Mouse (Mus musculus) regulatory T cell (primary cell): ENCODE measurements around the gene Hist1h1d.
"Not testable (repeated sequence)": the region's sequence is repeated elsewhere in the genome, so short reads cannot be mapped to it uniquely, and the experiment has no call there.

ENCODE experiments used
- in situ Hi-C: fragments of 300-600 bp; cut with MboI, MseI; formaldehyde crosslinking; loops from one replicate; pipeline ENCODE4 v1.15.1; 2025; ENCODE audit warnings: high pct_unique_total_duplicates

Hist1h1d gene

DNA sequence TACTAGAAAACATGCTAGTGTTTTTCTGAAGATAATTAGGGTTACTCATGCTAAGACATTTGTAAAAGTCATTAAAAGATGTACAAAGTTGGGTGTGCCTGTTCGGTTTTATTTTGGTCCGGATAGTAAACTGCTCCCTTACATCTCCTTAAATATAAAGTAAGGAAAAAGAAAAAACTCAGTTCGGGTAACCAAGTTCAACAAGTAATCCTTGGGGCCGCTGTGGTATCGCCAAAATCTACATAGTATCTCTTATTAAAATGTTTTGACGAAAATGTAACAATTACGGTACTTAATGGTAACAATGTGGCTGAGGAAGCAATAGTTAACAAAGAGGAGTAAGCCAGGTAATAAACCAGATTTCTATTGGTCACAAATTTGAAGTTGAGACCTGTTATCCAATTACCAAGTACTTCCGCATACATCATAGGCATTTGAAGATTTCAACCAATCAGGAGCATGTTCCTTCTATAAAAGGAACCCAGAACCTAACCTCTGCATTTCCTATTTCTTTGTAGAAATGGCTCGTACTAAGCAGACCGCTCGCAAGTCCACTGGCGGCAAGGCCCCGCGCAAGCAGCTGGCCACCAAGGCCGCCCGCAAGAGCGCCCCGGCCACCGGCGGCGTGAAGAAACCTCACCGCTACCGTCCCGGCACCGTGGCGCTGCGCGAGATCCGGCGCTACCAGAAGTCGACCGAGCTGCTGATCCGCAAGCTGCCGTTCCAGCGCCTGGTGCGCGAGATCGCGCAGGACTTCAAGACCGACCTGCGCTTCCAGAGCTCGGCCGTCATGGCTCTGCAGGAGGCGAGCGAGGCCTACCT lies 8.9 kb upstream of the Hist1h1d start, which contains the start of gene Hist1h3f:
TSS of gene Hist1h3f (plus strand) at position 88 of the 822 bp plus-strand sequence.
- in situ Hi-C loops: no loop called here

DNA sequence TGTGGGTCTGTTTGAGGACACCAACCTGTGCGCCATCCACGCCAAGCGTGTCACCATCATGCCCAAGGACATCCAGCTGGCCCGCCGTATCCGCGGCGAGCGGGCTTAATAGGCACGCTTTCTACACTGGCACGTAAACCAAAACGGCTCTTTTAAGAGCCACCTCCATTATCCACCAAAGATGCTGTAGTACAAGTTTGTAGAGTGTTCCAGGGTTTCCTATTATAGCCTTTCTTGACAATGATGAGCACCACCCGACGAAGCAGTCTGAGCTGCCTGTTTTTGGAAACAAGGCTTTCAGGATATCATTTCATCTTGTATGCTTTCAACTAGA lies 8.3 kb upstream of the Hist1h1d start:
- in situ Hi-C loops: not testable (repeated sequence)

DNA sequence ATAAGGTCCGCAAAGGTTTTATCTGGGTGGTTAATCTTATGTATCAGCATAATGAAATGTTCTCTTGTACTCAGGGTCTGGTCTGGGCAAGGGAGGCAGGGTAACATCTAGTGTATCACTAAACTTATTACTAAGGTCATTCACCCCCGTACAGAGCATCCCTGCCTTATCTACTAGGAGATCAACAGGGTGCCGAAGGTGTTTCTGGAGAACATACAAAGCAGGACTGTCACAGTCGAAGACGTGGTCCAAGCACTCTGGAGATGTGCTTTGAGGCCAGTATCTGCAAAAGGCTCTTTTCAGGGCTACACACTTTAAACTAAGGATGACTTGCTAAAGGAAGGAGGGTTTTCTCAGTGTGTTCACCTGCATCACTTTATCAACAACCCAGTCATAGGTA lies 6.4 kb upstream of the Hist1h1d start:
- in situ Hi-C loops: no loop called here

DNA sequence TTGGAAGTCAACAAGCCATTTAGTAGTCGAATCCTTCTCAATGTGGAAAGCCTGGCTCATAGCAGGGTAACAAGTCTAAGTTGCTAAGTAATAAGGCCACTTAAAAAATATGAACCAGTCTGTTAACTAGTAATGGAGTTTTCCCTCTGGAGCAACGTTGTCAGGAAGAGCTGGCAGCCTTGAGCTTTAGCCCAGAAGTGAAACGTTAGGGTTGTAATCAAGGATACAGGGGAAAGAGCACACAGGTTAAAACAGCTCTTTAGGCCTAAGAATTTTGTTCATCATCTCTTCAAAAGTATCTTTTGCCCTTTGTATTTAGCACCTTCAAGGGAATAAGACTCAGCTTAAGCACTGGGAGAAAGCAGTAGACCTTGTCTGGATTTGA lies 2.3 kb upstream of the Hist1h1d start:
- in situ Hi-C loops: loop anchor here (25.0 kb wide), 2 partner anchors 1062 to 1738 kb away; partner anchors contain the start of genes Hist1h2ao, Hist1h2bq and Hist1h4m

- in situ Hi-C loops: loop anchor here (25.0 kb wide), 2 partner anchors 1061 to 1739 kb away; partner anchors contain the start of genes Hist1h2ao, Hist1h2bq and Hist1h4m
Measured at GRCm38 (mm10) chr13:23551146-23551834, 1.8 kb upstream of the Hist1h1d start, which contains the start of gene Hist1h4f. Hist1h4f (minus strand) TSS chr13:23551648.

DNA sequence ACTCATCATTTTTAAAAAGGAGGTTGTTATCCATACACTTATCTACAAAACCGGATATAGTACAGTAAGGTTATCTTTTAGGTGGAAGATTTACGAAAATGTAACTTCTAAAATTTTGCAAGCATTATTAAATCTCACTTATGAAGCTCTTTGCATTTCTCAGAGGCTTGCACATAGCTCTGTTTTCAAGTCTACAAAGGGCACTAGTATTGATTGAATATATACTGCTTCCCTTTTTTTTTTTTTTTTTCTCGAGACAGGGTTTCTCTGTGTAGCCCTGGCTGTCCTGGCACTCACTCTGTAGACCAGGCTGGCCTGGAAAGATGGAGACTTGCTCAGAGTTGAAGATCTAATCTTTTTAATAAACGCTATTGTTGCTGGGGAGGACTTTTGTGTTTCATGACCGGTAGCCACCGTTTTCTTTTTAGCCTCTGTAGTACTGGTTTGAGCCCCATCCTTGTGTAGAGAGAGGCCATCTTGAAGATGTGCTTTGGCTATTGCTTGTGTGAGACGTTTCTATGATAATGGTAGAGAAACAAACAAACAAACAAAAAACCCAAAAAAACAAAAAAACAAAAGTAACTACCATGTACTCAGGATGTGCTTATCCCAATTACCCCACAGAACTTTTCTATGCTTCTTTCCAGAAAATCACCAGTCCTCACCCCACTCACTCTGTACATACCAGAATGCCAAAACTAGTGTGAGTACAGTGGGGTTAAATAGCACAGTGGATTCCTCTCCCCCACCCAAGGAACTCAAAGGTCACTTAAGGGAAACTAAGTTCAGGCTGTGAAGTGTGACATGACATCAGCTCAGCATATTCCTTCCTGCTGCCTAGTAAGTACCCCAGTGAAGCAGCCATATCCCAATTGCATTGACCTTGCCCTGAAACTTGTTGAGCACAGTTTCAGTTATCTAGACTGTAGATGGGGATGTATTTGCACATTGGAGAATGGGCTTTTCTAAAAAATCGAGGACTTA lies 839 bp upstream of the Hist1h1d start:
- in situ Hi-C loops: loop anchor here (25.0 kb wide), 2 partner anchors 1060 to 1740 kb away; partner anchors contain the start of genes Hist1h2ao, Hist1h2bq and Hist1h4m

GRCm38 (mm10) chr13:23554393-23554792 lies 1.3 kb downstream of the Hist1h1d start:
- in situ Hi-C loops: loop anchor here (25.0 kb wide), 2 partner anchors 1058 to 1742 kb away; partner anchors contain the start of genes Hist1h2ao, Hist1h2bq and Hist1h4m

DNA sequence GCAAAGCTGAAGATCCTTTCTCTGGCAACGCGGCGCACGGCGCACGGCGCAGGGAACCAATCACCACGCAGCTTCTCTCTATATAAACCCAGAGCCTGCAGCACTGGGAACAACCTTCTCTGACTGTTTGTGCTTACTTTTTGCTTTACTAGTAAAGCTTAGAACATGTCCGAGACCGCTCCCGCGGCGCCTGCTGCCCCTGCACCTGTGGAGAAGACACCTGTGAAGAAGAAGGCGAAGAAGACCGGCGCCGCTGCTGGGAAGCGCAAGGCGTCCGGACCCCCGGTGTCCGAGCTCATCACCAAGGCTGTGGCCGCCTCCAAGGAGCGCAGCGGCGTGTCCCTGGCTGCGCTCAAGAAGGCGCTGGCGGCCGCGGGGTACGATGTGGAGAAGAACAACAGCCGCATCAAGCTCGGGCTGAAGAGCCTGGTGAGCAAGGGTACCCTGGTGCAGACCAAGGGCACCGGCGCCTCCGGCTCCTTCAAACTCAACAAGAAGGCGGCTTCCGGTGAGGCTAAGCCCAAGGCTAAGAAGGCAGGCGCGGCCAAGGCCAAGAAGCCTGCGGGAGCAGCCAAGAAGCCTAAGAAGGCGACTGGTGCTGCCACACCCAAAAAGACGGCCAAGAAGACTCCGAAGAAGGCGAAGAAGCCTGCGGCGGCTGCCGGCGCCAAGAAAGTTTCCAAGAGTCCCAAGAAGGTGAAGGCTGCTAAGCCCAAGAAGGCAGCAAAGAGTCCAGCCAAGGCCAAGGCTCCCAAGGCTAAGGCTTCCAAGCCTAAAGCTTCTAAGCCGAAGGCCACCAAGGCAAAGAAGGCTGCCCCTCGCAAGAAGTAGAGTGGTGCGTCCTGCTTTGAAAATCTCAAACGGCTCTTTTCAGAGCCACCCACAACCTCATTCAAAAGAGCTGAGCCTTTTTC lies 2.1 kb downstream of the Hist1h1d start:
- in situ Hi-C loops: loop anchor here (25.0 kb wide), 2 partner anchors 1057 to 1743 kb away; partner anchors contain the start of genes Hist1h2ao, Hist1h2bq and Hist1h4m

DNA sequence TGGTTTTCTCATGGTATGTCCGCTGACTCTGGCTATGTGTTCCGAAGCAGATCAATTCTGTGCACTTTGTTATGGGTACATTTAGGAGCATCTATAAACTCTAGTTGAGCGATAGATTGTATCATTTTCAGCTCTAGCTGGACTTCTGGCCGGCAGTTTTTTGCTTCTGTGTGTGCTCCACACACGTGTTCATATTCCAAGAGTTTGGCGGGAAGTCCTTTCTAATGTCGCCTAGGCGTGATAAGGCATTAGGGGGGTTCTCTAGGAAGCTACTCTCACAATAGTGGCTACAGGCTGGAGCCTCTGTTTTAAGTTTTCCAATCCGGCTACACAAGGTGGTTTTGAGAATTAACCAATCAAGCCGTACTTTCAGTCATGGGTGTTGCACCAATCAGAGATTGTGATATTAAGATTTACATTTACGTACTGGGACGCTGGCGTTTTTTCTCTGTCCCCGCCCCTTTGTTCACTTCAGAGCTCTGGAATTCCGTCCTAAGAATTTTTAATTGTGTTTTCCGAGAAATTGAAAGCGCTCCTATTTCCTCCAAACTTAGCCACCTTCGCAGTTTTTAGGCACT lies 2.9 kb downstream of the Hist1h1d start:
- in situ Hi-C loops: loop anchor here (25.0 kb wide), 2 partner anchors 1056 to 1744 kb away; partner anchors contain the start of genes Hist1h2ao, Hist1h2bq and Hist1h4m

- in situ Hi-C loops: loop anchor here (25.0 kb wide), 2 partner anchors 1055 to 1745 kb away; partner anchors contain the start of genes Hist1h2ao, Hist1h2bq and Hist1h4m
Measured at GRCm38 (mm10) chr13:23556906-23557305, 3.8 kb downstream of the Hist1h1d start.

- in situ Hi-C loops: loop anchor here (25.0 kb wide), 2 partner anchors 1052 to 1748 kb away; partner anchors contain the start of genes Hist1h2ao, Hist1h2bq and Hist1h4m
Measured at GRCm38 (mm10) chr13:23560699-23561098, 7.6 kb downstream of the Hist1h1d start.

DNA sequence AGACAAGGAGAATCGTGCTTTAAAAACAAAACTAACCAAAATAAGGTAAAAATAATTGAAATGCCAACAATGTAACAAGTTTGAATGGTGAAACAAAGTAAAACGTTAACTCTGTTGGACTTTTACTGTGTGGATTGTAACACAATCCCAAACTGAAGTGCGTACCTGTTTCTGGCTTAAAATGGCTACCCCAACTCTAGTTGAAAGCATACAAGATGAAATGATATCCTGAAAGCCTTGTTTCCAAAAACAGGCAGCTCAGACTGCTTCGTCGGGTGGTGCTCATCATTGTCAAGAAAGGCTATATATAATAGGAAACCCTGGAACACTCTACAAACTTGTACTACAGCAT lies 8.4 kb downstream of the Hist1h1d start:
- in situ Hi-C loops: loop anchor here (25.0 kb wide), 2 partner anchors 1051 to 1749 kb away; partner anchors contain the start of genes Hist1h2ao, Hist1h2bq and Hist1h4m

GRCm38 (mm10) chr13:23561883-23562659 lies 9.0 kb downstream of the Hist1h1d start, which contains the start of gene Hist1h3e:
Hist1h3e (minus strand) TSS chr13:23562369.
- in situ Hi-C loops: loop anchor here (25.0 kb wide), 2 partner anchors 1050 to 1750 kb away; partner anchors contain the start of genes Hist1h2ao, Hist1h2bq and Hist1h4m

DNA sequence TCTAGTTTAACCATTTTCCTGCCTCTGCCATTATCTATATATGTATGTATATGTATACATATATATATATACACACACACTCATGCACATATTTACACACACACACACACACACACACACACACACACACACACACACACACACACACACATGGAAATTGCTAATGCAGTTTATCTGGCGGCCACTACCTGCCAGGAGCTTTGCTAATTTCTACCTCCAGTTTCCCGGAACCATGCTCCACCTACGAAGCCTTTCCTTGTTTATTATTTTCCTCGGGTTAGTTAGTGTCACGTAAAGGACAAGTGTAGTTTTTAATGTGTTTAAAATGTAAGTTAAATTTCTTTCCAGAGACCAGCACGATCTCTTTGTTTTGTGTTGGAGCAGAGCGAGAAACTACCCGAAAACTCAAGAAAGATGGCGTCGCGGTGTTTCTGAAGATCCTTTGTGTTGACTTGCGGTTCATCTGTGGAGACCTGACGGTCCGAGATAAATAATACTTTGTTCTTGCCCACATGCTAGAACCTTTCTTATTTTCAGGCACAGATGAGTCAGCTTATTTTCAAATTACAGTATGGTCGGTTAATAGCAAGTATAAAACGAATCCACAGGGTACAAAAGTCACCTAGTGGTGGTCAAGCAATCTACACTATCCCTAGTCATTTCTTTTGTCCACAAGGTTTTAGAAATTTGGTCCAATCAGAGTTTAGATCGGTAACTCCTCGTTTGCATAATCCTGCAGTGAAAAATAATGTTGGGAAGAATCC lies 9.8 kb downstream of the Hist1h1d start:
- in situ Hi-C loops: loop anchor here (25.0 kb wide), 2 partner anchors 1049 to 1751 kb away; partner anchors contain the start of genes Hist1h2ao, Hist1h2bq and Hist1h4m

- in situ Hi-C loops: loop anchor here (25.0 kb wide), 2 partner anchors 1048 to 1752 kb away; partner anchors contain the start of genes Hist1h2ao, Hist1h2bq and Hist1h4m
Measured at GRCm38 (mm10) chr13:23564482-23564881, 11.4 kb downstream of the Hist1h1d start.

- in situ Hi-C loops: loop anchor here (5.0 to 25.0 kb wide), 4 partner anchors 112 to 1848 kb away; partner anchors contain the start of genes Hist1h2ac, Hist1h2ao, Hist1h2bc and Hist1h2bm
Measured at GRCm38 (mm10) chr13:23570261-23571021, 17.4 kb downstream of the Hist1h1d start.
